Mouse (Mus musculus): ENCODE data around the gene Aurka.

GRCm38 (mm10) chr2:172413894-172414293 is 43.6 kb upstream of the Aurka start:
- TF ChIP-seq CTCF (IDR thresholded peaks at IDR 0.05; ENCODE audit: extremely low read depth, insufficient read depth, low read length) (no peak), POLR2A (IDR thresholded peaks at IDR 0.05; ENCODE audit: extremely low read depth, insufficient read depth, low read length) (no peak)
